Mouse (Mus musculus) hindbrain, embryonic 14.5 days (tissue): Measurements from ENCODE around the gene Ntrk3. TPM values are rescaled to one million over a fixed set of nuclear protein-coding genes. Genes with fewer than 3 reads are reported as not detected.

Source experiments
- ATAC-seq: fragments of 200-750 bp; cut with Nextera tagmentation; 2 replicates; pipeline ENCODE4 v1.8.0; 2017; ENCODE audit warnings: moderate number of reproducible peaks, mild to moderate bottlenecking, moderate TSS enrichment, moderate library complexity; ENCODE audit not compliant: low FRiP score
- DNase-seq: peaks from one replicate; pipeline ENCODE4 v3.0.0-alpha.2; 2015; ENCODE audit warnings: low spot score
- H3K27ac ChIP-seq: fragments of 300-500 bp; sonication (generic); 2 replicates; pipeline ENCODE4 v1.5.1; 2014; ENCODE audit warnings: mild to moderate bottlenecking, moderate library complexity
- H3K27me3 ChIP-seq: fragments of 300-500 bp; sonication (generic); 2 replicates; pipeline ENCODE4 v1.6.1; 2014; ENCODE audit warnings: mild to moderate bottlenecking, low read length, mixed read lengths; ENCODE audit not compliant: control insufficient read depth, insufficient read depth
- H3K36me3 ChIP-seq: fragments of 300-500 bp; sonication (generic); replicated peaks from 2 replicates; pipeline ENCODE4 v1.6.1; 2014; ENCODE audit not compliant: control insufficient read depth, insufficient read depth
- H3K4me1 ChIP-seq: fragments of 300-500 bp; sonication (generic); replicated peaks from 2 replicates; pipeline ENCODE4 v1.6.1; 2014; ENCODE audit warnings: antibody characterized with exemption, low read length, mixed read lengths; ENCODE audit not compliant: control insufficient read depth, insufficient read depth
- H3K4me2 ChIP-seq: fragments of 300-500 bp; sonication (generic); replicated peaks from 2 replicates; pipeline ENCODE4 v1.6.1; 2014; ENCODE audit warnings: mild to moderate bottlenecking, moderate library complexity
- H3K4me3 ChIP-seq: fragments of 300-500 bp; sonication (generic); replicated peaks from 2 replicates; pipeline ENCODE4 v1.5.1; 2014; ENCODE audit warnings: mild to moderate bottlenecking, low read length
- H3K9ac ChIP-seq: fragments of 300-500 bp; sonication (generic); 2 replicates; pipeline ENCODE4 v1.6.1; 2014
- H3K9me3 ChIP-seq: fragments of 300-500 bp; sonication (generic); 2 replicates; pipeline ENCODE4 v1.6.1; 2016; ENCODE audit warnings: low read length; ENCODE audit not compliant: control insufficient read depth
- WGBS: fragments of 180-500 bp; shearing (Covaris S2); extraction: QIAGEN DNeasy Blood & Tissue Kit; methylation state at CpG from one replicate; pipeline ENCODE4 v1.1.7; 2014; 5-methylcytosine and 5-hydroxymethylcytosine counted together
- polyA plus RNA-seq: library from polyadenylated mRNA; unstranded; fragments of >200 nt; fragmentation: Nextera tagmentation; extraction: Ambion mirVana; gene quantifications from 2 replicates; pipeline ENCODE4 v1.2.1, GENCODE M21; 2014

The Ntrk3 gene
- polyA plus RNA-seq, 1 experiment from 2014 or later, result 25.9 TPM

- H3K9ac ChIP-seq, result no peak overlapping the region
- DNase-seq, result no peak
- H3K27me3 ChIP-seq, result no peaks in the 10 kb centered on the region
- H3K4me3 ChIP-seq, result no peak overlapping the region
- peaks cover 9% of the 10 kb centered on the region for H3K4me1 ChIP-seq
- ATAC-seq, result no peak
- H3K36me3 ChIP-seq, result no peaks in the 10 kb centered on the region
- H3K9me3 ChIP-seq, result no peaks in the 10 kb centered on the region
- WGBS, result 86% methylated on average over 4 of the region's 4 CpGs
- H3K27ac ChIP-seq, result no peak overlapping the region
- H3K4me2 ChIP-seq, result no peak overlapping the region
These were observed 144.9 kb downstream of the Ntrk3 start for GRCm38 (mm10) chr7:78592948-78593347.

GRCm38 (mm10) chr7:78592172-78592571, 145.6 kb downstream of the Ntrk3 start:
- Histone ChIP-seq H3K4me2 (no peak overlapping the region), H3K4me3 (no peak overlapping the region), H3K36me3 (no peaks in the 10 kb centered on the region), H3K27me3 (no peaks in the 10 kb centered on the region), H3K4me1 (peaks cover 2% of the 10 kb centered on the region; the same call in 1 of the 2 replicates), H3K9ac (no peak overlapping the region), H3K27ac (no peak overlapping the region), H3K9me3 (no peaks in the 10 kb centered on the region)
- WGBS, result 91% methylated on average over 1 of the region's 1 CpGs
- DNase-seq, result no peak
- no peak for ATAC-seq

DNA sequence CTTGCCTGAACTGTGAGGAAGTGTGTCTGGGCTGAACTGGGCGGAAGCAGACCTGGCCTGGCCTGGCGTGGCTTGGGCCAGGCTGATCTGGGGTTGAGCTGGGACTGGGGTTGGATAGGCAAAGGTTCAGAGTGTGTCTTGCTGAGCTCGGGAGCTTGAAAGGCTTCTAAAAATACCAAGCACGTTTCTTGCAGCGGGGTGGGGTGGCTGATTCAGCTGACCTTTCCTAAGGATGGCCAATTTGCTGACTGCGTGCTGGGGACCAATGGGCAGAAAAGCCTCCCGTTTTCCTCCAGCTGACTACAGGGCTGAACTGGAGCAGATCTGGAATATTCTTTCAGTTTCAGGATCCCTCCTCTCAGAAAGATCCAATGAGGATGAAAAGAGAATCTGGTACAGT, 148.0 kb downstream of the Ntrk3 start:
- DNase-seq (no peak), ATAC-seq (no peak)
- Histone ChIP-seq H3K27me3 (no peaks in the 10 kb centered on the region), H3K36me3 (no peaks in the 10 kb centered on the region), H3K4me3 (no peak overlapping the region), H3K9me3 (no peaks in the 10 kb centered on the region), H3K9ac (no peak overlapping the region), H3K4me2 (no peak overlapping the region), H3K27ac (no peak overlapping the region), H3K4me1 (no peaks in the 10 kb centered on the region)
- 74% methylated on average over 7 of the region's 7 CpGs for WGBS

DNA sequence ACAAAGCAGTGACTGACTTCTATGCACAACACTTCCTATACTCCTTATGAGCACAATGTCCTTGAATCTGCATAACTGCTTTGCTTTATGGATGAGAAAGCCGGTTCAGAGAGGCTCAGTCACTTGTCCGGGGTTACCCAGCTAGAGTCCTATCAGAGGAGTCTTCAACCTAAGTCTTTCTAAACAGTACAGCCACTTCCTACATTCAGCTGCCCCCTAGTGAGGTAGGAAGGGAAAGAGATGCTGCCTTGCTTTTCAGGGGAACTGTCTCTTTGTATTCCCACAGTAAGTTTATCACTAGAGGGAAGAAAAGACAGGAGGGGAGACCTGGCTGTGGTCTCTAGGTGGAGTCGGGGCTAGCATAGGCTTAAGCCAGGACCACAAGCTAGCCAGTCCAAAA, 151.0 kb downstream of the Ntrk3 start:
- DNase-seq (no peak), ATAC-seq (no peak)
- Histone ChIP-seq H3K9ac (no peak overlapping the region), H3K27me3 (no peaks in the 10 kb centered on the region; the same call in 1 of the 2 replicates), H3K27ac (no peak overlapping the region), H3K4me1 (no peaks in the 10 kb centered on the region), H3K9me3 (no peaks in the 10 kb centered on the region), H3K4me2 (no peak overlapping the region), H3K4me3 (no peak overlapping the region), H3K36me3 (no peaks in the 10 kb centered on the region)
- 31% methylated on average over 3 of the region's 3 CpGs for WGBS

DNA sequence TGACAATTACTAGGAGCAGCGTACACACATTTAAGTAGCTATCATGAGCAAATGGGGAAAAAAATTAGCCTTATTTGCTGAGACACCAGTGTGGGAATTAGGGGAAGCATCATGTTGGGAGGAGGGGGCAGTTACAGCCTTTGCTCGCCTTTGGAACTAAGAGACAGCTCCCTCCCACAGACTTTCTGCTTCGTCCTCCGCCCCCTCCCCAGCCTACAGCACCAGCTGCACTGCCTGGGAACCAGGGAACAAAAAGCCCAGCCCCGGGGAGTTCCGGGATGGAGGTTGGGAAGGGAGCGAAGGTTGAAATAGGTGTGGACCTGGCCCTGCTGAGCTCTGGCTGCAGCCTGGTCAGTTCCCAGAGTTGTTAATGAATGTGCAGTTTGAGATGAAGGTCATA, 151.9 kb downstream of the Ntrk3 start:
- Histone ChIP-seq H3K27ac (no peak overlapping the region), H3K9me3 (no peaks in the 10 kb centered on the region), H3K27me3 (peaks cover 7% of the 10 kb centered on the region; the same call in 1 of the 2 replicates), H3K4me2 (no peak overlapping the region), H3K36me3 (no peaks in the 10 kb centered on the region), H3K9ac (no peak overlapping the region), H3K4me3 (no peak overlapping the region), H3K4me1 (no peaks in the 10 kb centered on the region)
- no peak for ATAC-seq
- DNase-seq, result no peak
- WGBS, result 35% methylated on average over 7 of the region's 7 CpGs

- DNase-seq, result no peak
- no peaks in the 10 kb centered on the region for H3K36me3 ChIP-seq
- ATAC-seq, result no peak
- no peak overlapping the region for H3K9ac ChIP-seq
- H3K27ac ChIP-seq, result no peak overlapping the region
- no peaks in the 10 kb centered on the region for H3K9me3 ChIP-seq
- no peak overlapping the region for H3K4me2 ChIP-seq
- peaks cover 7% of the 10 kb centered on the region; the same call in 1 of the 2 replicates for H3K27me3 ChIP-seq
- no peak overlapping the region for H3K4me3 ChIP-seq
- WGBS, result 83% methylated on average over 2 of the region's 2 CpGs
- H3K4me1 ChIP-seq, result no peaks in the 10 kb centered on the region
These were observed 152.9 kb downstream of the Ntrk3 start for GRCm38 (mm10) chr7:78584936-78585335.

DNA sequence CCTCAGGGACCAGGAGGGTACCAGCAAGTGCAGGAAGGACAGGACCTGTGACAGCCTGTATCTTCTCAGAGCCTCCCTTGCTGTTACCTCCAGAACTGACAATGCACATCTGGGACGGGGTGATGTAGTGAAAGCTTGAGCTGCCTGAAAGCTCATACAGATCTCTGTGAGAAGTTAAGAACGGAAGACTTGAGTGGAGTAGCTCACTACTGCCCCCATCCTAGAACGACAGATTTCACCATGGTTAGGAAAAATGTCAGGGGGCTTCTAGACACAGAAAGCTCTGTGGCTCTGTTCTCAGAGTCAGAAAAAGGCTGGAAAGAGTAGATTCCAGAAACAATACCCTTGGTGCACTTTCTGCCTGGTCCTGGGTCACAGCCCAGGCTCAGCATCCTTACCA, 153.3 kb downstream of the Ntrk3 start:
- WGBS, result 10% methylated on average over 3 of the region's 3 CpGs
- ATAC-seq (no peak), DNase-seq (no peak)
- H3K4me2 ChIP-seq, result no peak overlapping the region
- H3K27ac ChIP-seq, result no peak overlapping the region
- peaks cover 7% of the 10 kb centered on the region; the same call in 1 of the 2 replicates for H3K27me3 ChIP-seq
- no peak overlapping the region for H3K9ac ChIP-seq
- H3K36me3 ChIP-seq, result no peaks in the 10 kb centered on the region
- no peaks in the 10 kb centered on the region for H3K4me1 ChIP-seq
- H3K9me3 ChIP-seq, result no peaks in the 10 kb centered on the region
- no peak overlapping the region for H3K4me3 ChIP-seq

GRCm38 (mm10) chr7:78583678-78584077, 154.1 kb downstream of the Ntrk3 start:
- 58% methylated on average over 6 of the region's 6 CpGs for WGBS
- Histone ChIP-seq H3K27me3 (peaks cover 7% of the 10 kb centered on the region; the same call in 1 of the 2 replicates), H3K36me3 (no peaks in the 10 kb centered on the region)

DNA sequence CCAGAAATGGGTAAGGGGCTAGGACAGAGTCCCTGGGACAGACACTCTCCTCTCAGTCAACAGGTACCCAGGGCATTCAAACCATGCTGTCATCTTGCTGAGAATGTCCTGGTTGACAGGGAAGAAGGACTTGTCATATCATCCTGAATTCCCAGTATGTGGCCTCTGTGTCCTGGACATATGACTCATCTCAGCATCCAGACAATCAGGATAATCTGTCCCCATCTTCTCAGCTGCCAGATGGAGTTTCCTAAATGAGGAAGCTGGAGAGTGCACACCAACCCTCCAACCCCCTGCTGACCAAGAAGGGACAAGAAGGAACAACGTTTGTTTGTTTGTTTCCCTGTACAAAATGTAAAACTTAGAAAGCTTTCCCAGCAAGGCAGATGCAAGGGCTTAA, 156.5 kb downstream of the Ntrk3 start:
- no peaks in the 10 kb centered on the region for H3K9me3 ChIP-seq
- H3K9ac ChIP-seq, result no peak overlapping the region
- H3K4me2 ChIP-seq, result no peak overlapping the region
- no peaks in the 10 kb centered on the region for H3K4me1 ChIP-seq
- no peak overlapping the region for H3K4me3 ChIP-seq
- no peak for DNase-seq
- H3K36me3 ChIP-seq, result no peaks in the 10 kb centered on the region
- 46% methylated on average over 1 of the region's 1 CpGs for WGBS
- ATAC-seq, result no peak
- peaks cover 7% of the 10 kb centered on the region; the same call in 1 of the 2 replicates for H3K27me3 ChIP-seq
- H3K27ac ChIP-seq, result no peak overlapping the region

More at GRCm38 (mm10) chr7:78583678-78584077, 154.1 kb downstream of the Ntrk3 start:
- H3K4me2 ChIP-seq, result no peak overlapping the region
- no peaks in the 10 kb centered on the region for H3K4me1 ChIP-seq
- no peaks in the 10 kb centered on the region for H3K9me3 ChIP-seq
- H3K27ac ChIP-seq, result no peak overlapping the region
- no peak overlapping the region for H3K9ac ChIP-seq
- no peak overlapping the region for H3K4me3 ChIP-seq
- no peak for DNase-seq
- no peak for ATAC-seq
